Mouse (Mus musculus) monocyte, adult 59 days (primary cell): ENCODE measurements around the gene Kcnip2. TPM values are rescaled to one million over a fixed set of nuclear protein-coding genes. Genes with fewer than 3 reads are reported as not detected.

Source experiments
- total RNA-seq, 2 experiments: library from RNA; stranded (reverse); gene quantifications; one replicate each; pipeline ENCODE4 v1.2.4; 2023

Kcnip2 gene
- 1 to 10 TPM in 1 of 2 experiments, under 1 TPM in 1; 0.58 to 1.4 TPM for total RNA-seq

GRCm38 (mm10) chr19:45815831-45816405 is at the start of gene Kcnip2:
Kcnip2 (minus strand) TSS chr19:45816061.

DNA sequence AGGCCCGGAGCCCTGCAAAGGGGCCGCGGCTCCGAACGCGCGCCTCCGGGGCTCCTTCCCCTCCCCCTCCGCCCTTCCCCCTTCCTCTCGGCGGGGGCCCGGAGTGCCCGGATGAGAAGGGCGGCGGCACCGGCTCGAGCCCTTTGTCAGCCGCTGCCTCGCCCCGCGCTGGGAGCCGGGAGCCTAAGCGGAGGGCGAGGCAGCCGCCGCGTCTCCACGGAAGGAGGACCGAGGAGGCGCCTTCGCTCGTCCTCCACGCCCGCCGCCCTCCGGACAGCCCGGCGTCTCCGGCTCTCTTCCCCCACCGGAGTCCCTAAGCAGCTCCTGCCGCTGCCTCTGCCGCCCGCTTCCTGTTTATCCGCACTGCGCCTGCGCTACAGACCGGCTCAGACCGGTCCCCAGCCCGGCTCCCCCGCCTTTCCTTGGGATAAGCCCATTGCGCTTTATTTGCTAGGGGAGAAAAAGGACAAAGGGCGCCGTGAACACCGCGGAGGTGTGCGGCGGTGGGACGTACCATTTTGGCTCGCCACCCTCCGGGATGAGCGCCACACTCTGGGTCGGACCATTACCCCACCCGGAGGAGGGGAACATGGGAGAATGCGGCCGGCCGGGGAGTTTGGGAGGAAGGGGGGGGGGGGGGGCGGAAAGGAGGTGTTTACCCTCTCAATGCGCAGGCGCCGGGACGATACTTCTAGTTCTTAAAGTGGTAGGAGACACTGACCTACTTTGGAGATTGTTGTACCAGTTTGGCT is 32.5 kb downstream of the Kcnip2 start, which contains the start of gene Mgea5:
Gene Mgea5, minus strand, starts transcription at position 657 of the 752 bp plus-strand sequence.

DNA sequence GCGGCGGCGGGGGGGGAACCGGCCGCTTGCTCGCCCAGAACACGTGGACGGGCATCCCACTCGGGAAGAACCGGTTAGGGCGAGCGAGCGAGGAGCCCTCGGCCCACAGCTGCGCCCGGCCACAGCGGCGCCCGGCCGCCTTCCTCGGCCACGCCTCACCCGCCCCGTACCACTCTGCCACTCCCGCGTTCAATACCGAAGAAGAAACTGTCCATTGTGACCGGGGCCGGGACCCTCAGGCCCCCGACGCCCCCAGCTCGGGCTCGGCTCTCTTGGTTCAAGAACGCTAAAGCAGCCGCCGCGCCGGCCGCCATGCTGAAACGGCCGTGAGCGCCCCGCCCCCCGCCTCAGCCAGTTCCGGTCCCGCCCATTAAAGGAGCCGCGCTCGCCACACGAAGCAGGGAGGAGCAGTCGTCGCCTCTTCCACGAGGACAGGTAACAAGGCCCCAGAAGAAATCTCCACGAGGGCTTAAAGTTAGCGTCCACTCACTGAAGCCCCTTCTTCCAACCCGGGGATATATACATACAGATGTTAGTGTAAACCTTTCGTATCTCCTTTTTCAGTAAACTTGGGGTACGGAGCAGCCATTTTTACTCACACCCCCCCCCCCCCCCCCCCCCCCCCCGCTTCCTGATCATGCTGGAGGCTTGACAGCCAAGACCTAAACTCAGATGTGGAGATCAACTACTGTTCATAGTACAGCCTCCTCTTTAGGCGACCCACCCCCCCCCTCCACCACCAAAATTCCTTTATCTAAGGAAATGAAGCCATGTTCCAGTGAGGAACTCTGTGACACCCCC is 66.4 kb downstream of the Kcnip2 start, which contains the start of gene Npm3:
Gene Npm3, minus strand, starts transcription at position 349 of the 801 bp plus-strand sequence.

GRCm38 (mm10) chr19:45742218-45742983 is 73.5 kb downstream of the Kcnip2 start, which contains the start of gene Fgf8:
Fgf8 (minus strand) TSS chr19:45742915.

Other genes with a start within 250 kb of the Kcnip2 start
- gene Fbxw4, start 155.7 kb downstream of the Kcnip2 start, total RNA-seq = 10 to 100 TPM; 50.7 to 60.6 TPM
- gene Fgf8, start 73.1 kb downstream of the Kcnip2 start, total RNA-seq = not detected
- gene Npm3, start 66.5 kb downstream of the Kcnip2 start, total RNA-seq = 10 to 100 TPM; 20.9 to 28.1 TPM
- 100 to 1,000 TPM; 149 to 164 TPM for gene Mgea5, start 32.2 kb downstream of the Kcnip2 start, total RNA-seq
- gene Armh3, start 182.4 kb upstream of the Kcnip2 start, total RNA-seq = 10 to 100 TPM; 20.0 to 20.6 TPM
- 10 to 100 TPM; 11.8 TPM for gene Hps6, start 187.4 kb upstream of the Kcnip2 start, total RNA-seq
- 10 to 100 TPM; 67.6 to 70.4 TPM for gene Pprc1, start 228.8 kb upstream of the Kcnip2 start, total RNA-seq
- 100 to 1,000 TPM; 116 to 118 TPM for gene Ldb1, start 229.2 kb upstream of the Kcnip2 start, total RNA-seq